In genomic region chr1:86472197-86472952, GRCm38 (mm10) we compare ENCODE assay signal across 8 mouse cellular contexts. TPM values are rescaled to one million over a fixed set of nuclear protein-coding genes. Genes with fewer than 3 reads are reported as not detected.
DNase-seq lines count a peak whose midpoint lies in the region; ATAC-seq and TF ChIP-seq lines count a peak whose summit lies in the region.

No protein-coding gene starts in this region.

- H3K4me2 ChIP-seq in intestine, embryonic 16.5 days (ENCODE audit: low read depth, low read length): peak overlapping the region; percentile 53
- peak overlapping the region; percentile 73 for H3K4me2 ChIP-seq in liver, postnatal 0 days (ENCODE audit: low read depth, low read length)
- peak overlapping the region; percentile 52 for H3K4me2 ChIP-seq in neural tube, embryonic 12.5 days (replicated peaks)

- no peaks in the 10 kb centered on the region for H3K27me3 ChIP-seq in intestine, embryonic 16.5 days (replicated peaks; ENCODE audit: control insufficient read depth, insufficient read depth, low read length)
- H3K27me3 ChIP-seq in liver, postnatal 0 days (ENCODE audit: insufficient read depth, low read length): no peaks in the 10 kb centered on the region
- H3K27me3 ChIP-seq in neural tube, embryonic 12.5 days (replicated peaks): no peaks in the 10 kb centered on the region

- ATAC-seq in granulocyte monocyte progenitor cell, adult 5-6 weeks (replicated peaks; ENCODE audit: poor library complexity, severe bottlenecking): peak; percentile 50
- peak; percentile 86 for ATAC-seq in intestine, embryonic 16.5 days
- peak; percentile 61 for ATAC-seq in liver, postnatal 0 days
- ATAC-seq in neural tube, embryonic 12.5 days (ENCODE audit: low FRiP score, low read depth): no peak

- no peak for TF ChIP-seq EP300 in liver, postnatal 0 days (IDR thresholded peaks at IDR 0.05; ENCODE audit: low read depth)

- H3K4me3 ChIP-seq in intestine, embryonic 16.5 days (ENCODE audit: low read length): peak overlapping the region; percentile 35
- peak overlapping the region; percentile 15 for H3K4me3 ChIP-seq in liver, postnatal 0 days (ENCODE audit: low read depth, low read length)
- no peak overlapping the region for H3K4me3 ChIP-seq in neural tube, embryonic 12.5 days

- peak; percentile 37 for DNase-seq in right cerebral cortex, adult 18-20 months
- no peak for DNase-seq in right cerebral cortex, postnatal 25 days
- DNase-seq in embryo, embryonic 10.5 days (ENCODE audit: low spot score): peak; percentile 76
- peak; percentile 75 for DNase-seq in liver, postnatal 0 days
- peak; percentile 38 for DNase-seq in urinary bladder, postnatal 10 days (ENCODE audit: low spot score)

- peak overlapping the region; percentile 96 for H3K27ac ChIP-seq in intestine, embryonic 16.5 days (ENCODE audit: low read length)
- peak overlapping the region; percentile 87 for H3K27ac ChIP-seq in liver, postnatal 0 days (ENCODE audit: low read depth)
- H3K27ac ChIP-seq in neural tube, embryonic 12.5 days: no peak overlapping the region

- WGBS in intestine, embryonic 16.5 days: 12% methylated on average over 31 of the region's 31 CpGs
- 7% methylated on average over 31 of the region's 31 CpGs for WGBS in liver, postnatal 0 days (ENCODE audit: insufficient replicate concordance)
- WGBS in neural tube, embryonic 12.5 days: 22% methylated on average over 31 of the region's 31 CpGs

- no peaks in the 10 kb centered on the region for H3K9me3 ChIP-seq in intestine, embryonic 16.5 days (ENCODE audit: control insufficient read depth, low read length)
- no peaks in the 10 kb centered on the region for H3K9me3 ChIP-seq in liver, postnatal 0 days (ENCODE audit: low read length)
- H3K9me3 ChIP-seq in neural tube, embryonic 12.5 days: no peaks in the 10 kb centered on the region

- peaks cover 26% of the 10 kb centered on the region for H3K4me1 ChIP-seq in intestine, embryonic 16.5 days (ENCODE audit: control insufficient read depth, insufficient read depth, low read length)
- peaks cover 42% of the 10 kb centered on the region for H3K4me1 ChIP-seq in liver, postnatal 0 days (ENCODE audit: insufficient read depth)
- peaks cover 13% of the 10 kb centered on the region; the same call in 1 of the 2 replicates for H3K4me1 ChIP-seq in neural tube, embryonic 12.5 days

- TF ChIP-seq CTCF in liver, postnatal 0 days (IDR thresholded peaks at IDR 0.05; ENCODE audit: low read depth): no peak

- peak overlapping the region; percentile 64 for H3K9ac ChIP-seq in intestine, embryonic 16.5 days (ENCODE audit: low read depth, low read length)
- peak overlapping the region; percentile 59 for H3K9ac ChIP-seq in liver, postnatal 0 days (replicated peaks)
- H3K9ac ChIP-seq in neural tube, embryonic 12.5 days: peak overlapping the region; percentile 26; the same call in 1 of the 2 replicates

- H3K36me3 ChIP-seq in intestine, embryonic 16.5 days (ENCODE audit: control insufficient read depth, insufficient read depth, low read length): no peaks in the 10 kb centered on the region
- no peaks in the 10 kb centered on the region for H3K36me3 ChIP-seq in liver, postnatal 0 days (replicated peaks; ENCODE audit: insufficient read depth, low read length)
- H3K36me3 ChIP-seq in neural tube, embryonic 12.5 days: no peaks in the 10 kb centered on the region

RNA-seq across cellular contexts. Expression of gene Tex44, which starts 46.2 kb away (rescaled TPM):
- not detected in 2 replicates for total RNA-seq in granulocyte monocyte progenitor cell, adult 5-6 weeks (2014; fragmentation: Nextera tagmentation)
- not detected in 2 replicates for total RNA-seq in granulocyte monocyte progenitor cell, adult 5-6 weeks (2017)
- polyA plus RNA-seq in intestine, embryonic 16.5 days (2015; fragmentation: Nextera tagmentation; extraction: Ambion mirVana): not detected in 2 replicates
- polyA plus RNA-seq in liver, postnatal 0 days (2015; fragmentation: Nextera tagmentation; extraction: Ambion mirVana): not detected in 2 replicates
- polyA plus RNA-seq in neural tube, embryonic 12.5 days (2016; fragmentation: Nextera tagmentation; extraction: Ambion mirVana): not detected in 2 replicates

RNA-seq across cellular contexts. Expression of gene Nmur1, which starts 46.3 kb away (rescaled TPM):
- total RNA-seq in granulocyte monocyte progenitor cell, adult 5-6 weeks (2014; fragmentation: Nextera tagmentation): not detected in 2 replicates
- not detected in 2 replicates for total RNA-seq in granulocyte monocyte progenitor cell, adult 5-6 weeks (2017)
- polyA plus RNA-seq in intestine, embryonic 16.5 days (2015; fragmentation: Nextera tagmentation; extraction: Ambion mirVana): 0.46 and 0.88 TPM in 2 replicates
- not detected in 2 replicates for polyA plus RNA-seq in liver, postnatal 0 days (2015; fragmentation: Nextera tagmentation; extraction: Ambion mirVana)
- 0.15 and 0.40 TPM in 2 replicates for polyA plus RNA-seq in neural tube, embryonic 12.5 days (2016; fragmentation: Nextera tagmentation; extraction: Ambion mirVana)

RNA-seq across cellular contexts. Expression of gene Ptma, which starts 54.2 kb away (rescaled TPM):
- 3,814 and 3,953 TPM in 2 replicates for total RNA-seq in granulocyte monocyte progenitor cell, adult 5-6 weeks (2014; fragmentation: Nextera tagmentation)
- 7,771 and 8,789 TPM in 2 replicates for total RNA-seq in granulocyte monocyte progenitor cell, adult 5-6 weeks (2017)
- 1,684 and 1,813 TPM in 2 replicates for polyA plus RNA-seq in intestine, embryonic 16.5 days (2015; fragmentation: Nextera tagmentation; extraction: Ambion mirVana)
- polyA plus RNA-seq in liver, postnatal 0 days (2015; fragmentation: Nextera tagmentation; extraction: Ambion mirVana): 750 and 799 TPM in 2 replicates
- 2,887 and 2,907 TPM in 2 replicates for polyA plus RNA-seq in neural tube, embryonic 12.5 days (2016; fragmentation: Nextera tagmentation; extraction: Ambion mirVana)
